Mouse (Mus musculus) gastrocnemius, postnatal 36 days (tissue): ENCODE results near the gene Mrps30. TPM values are rescaled to one million over a fixed set of nuclear protein-coding genes. Genes with fewer than 3 reads are reported as not detected.
"Not testable (repeated sequence)": the region's sequence is repeated elsewhere in the genome, so short reads cannot be mapped to it uniquely, and the experiment has no call there.

Experiments
- DNase-seq, 2 experiments: peaks; one replicate each; pipeline ENCODE4 v3.0.0; 2022
- intact Hi-C: fragments of 180-260 bp; cut with DNase I; formaldehyde crosslinking; loops from one replicate; pipeline ENCODE4 v1.15.1; 2025
- long read RNA-seq, 2 experiments: library from polyadenylated mRNA; stranded (forward); transcript quantifications; one replicate each; pipeline ENCODE4 v2.0.0; 2021
- total RNA-seq, 2 experiments: library from RNA; stranded (reverse); gene quantifications; 2 replicates each; pipeline ENCODE4 v1.2.3; 2021

Gene Mrps30
- total RNA-seq: 10 to 100 TPM; 14.4 to 17.5 TPM
- long read RNA-seq, experiment 1, transcript Mrps30-201 (5 exons, 3,319 nt): major isoform, 120 of 124 reads
- long read RNA-seq, experiment 1, partial matches to known transcripts: 2 of 124 reads
- long read RNA-seq, experiment 1, other reads (novel, unspliced or antisense): 2 of 124 reads
- long read RNA-seq, experiment 2, transcript Mrps30-201 (5 exons, 3,319 nt): major isoform, 125 of 129 reads
- long read RNA-seq, experiment 2, partial matches to known transcripts: 1 of 129 reads
- long read RNA-seq, experiment 2, other reads (novel, unspliced or antisense): 3 of 129 reads

DNA sequence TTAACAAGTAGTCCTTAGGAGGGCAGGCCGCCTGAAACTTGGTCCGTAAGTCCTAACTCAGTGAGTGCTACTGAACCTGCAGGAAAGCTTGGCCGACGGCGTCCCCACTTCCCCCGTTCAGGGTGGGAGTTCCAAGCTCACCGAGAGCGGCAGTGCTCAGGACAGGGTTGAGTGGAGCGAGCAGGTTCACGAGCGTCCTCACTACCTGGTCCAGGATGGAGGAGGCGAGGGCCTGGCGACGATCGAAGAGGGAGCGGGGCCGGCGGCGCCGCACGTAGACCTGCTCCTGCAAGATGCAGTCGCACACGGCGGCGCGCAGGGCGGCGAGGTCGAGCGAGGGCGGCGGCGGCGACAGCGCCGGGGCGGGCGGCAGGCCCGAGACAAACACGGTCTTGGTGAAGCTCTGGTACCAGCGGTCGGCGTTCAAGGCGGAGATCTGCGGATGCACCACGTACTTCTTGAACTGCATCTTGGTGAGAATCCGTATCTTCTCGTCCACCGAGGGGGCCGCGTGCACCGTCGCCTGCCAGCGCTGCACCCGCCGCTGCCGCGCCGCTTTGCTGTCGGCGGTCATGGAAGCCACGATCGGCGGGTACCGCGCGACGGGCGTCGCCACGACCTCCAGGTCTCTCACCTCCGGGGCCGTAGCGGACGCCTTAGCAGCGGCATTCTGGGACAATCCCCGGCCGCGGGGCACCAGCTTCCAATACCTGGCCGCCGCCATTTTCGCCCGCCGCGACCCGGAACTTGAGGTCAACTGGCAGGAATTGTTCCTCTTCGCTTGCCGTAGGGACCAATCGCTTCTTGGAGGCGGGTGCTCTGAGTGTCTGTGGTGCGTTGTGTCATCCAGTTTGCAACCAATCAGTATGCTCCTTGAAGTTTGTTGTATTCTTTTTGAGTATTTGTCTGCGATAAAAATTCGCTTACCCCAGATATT, at the start of gene Mrps30, which contains the start of gene B430218F22Rik:
TSS of gene Mrps30 (minus strand) at position 742 of the 937 bp plus-strand sequence.
TSS of gene B430218F22Rik (plus strand) at position 120 of the 937 bp plus-strand sequence.
- DNase-seq: peak; percentile 83 to 92
- intact Hi-C loops: no loop called here

GRCm38 (mm10) chr13:118420847-118421246, 33.8 kb upstream of the Mrps30 start:
- intact Hi-C loops: no loop called here
- DNase-seq: no peak

- intact Hi-C loops: no loop called here
- DNase-seq: no peak
Measured at GRCm38 (mm10) chr13:118420408-118420807, 33.4 kb upstream of the Mrps30 start.

- DNase-seq: no peak
- intact Hi-C loops: no loop called here
Measured at GRCm38 (mm10) chr13:118418163-118418562, 31.1 kb upstream of the Mrps30 start.

DNA sequence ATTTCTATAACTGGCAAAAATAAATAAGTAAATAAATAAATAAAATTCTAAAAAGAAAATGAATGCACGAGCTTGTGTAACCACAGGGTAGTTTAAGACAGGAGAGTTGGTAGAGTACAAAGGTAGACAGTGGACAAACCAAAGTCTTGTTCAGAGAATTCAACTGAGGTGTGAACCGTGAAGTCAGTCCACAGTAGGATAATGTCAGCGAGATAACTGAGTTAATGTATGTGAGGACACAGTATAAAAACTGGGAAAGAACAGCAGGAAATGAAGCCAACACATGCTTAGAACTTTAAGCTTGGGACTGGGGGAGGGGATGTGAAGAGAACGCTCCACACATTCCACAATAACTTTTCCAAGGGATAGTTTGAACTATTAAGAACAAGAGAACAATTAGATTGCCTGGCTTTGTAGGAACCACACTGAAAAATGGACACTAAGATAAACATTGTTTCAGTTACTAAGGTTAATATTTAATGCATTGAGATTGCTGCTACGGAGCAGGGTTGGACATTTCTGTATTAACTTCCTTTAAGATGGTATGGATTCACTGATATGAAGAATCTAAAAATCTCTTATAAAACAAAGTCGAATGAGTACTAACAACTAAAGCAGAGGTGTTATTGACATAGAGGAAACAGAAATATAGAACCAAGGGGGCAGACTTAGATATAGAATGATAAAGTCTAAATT, 24.4 kb upstream of the Mrps30 start:
- DNase-seq: no peak
- intact Hi-C loops: no loop called here

DNA sequence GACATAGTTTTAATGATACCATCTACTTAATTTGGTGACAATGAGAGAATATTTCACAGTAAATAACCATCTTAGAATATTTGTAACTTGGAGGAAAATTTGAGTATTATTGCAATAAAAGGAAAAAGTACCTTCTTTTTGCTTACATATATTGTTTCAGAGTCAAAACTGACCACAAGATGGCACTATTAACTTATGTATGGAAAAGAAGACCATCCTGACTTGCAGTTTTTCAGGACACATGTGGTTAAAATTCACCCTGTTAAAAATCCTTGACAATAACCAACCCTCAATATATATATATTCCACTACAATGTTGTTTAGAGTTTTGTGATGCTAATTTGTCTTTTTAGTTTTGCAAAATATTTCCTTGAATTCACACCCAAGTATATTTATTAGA, 16.5 kb upstream of the Mrps30 start:
- intact Hi-C loops: loop anchor here (10.0 kb wide), 1 partner anchor 971 kb away; no protein-coding TSS in a partner anchor
- DNase-seq: no peak

GRCm38 (mm10) chr13:118400340-118400739, 13.3 kb upstream of the Mrps30 start:
- no peak for DNase-seq
- intact Hi-C loops: loop anchor here (10.0 kb wide), 1 partner anchor 974 kb away; no protein-coding TSS in a partner anchor

GRCm38 (mm10) chr13:118395803-118396202, 8.8 kb upstream of the Mrps30 start:
- no peak for DNase-seq
- intact Hi-C loops: no loop called here

DNA sequence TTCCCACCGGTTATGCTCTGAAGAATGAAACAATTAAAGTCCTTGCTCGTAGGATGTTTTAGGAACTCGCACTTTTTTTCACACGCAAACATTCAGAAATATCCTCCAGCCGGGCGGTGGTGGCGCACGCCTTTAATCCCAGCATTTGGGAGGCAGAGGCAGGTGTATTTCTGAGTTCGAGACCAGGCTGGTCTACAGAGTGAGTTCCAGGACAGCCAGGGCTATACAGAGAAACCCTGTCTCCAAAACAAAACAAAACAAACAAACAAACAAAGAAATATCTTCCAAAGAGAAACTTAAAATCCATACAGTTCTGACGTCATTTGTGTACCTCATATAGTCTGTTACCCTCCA, 373 bp upstream of the Mrps30 start:
- DNase-seq, intact Hi-C loops: not testable (repeated sequence)

DNA sequence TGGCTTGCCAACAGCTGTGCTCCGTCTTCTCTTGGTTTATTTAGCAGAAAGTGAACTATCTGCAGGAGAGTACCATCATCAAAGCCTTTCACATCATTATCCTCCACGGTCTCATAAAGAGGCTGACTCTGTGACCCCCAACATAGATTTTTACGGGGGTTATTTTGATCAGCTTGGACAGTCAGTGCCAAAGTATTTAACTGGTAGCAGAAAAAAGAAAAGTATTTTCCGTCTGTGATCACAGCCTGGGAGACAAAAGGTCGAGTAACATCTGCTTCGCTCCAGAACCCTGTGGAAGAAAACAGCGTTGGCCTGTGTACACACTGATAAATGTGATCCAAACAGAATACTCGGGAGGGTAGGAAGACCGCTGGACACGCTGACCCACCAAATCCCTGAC, 6.7 kb downstream of the Mrps30 start:
- DNase-seq: no peak
- intact Hi-C loops: no loop called here

DNA sequence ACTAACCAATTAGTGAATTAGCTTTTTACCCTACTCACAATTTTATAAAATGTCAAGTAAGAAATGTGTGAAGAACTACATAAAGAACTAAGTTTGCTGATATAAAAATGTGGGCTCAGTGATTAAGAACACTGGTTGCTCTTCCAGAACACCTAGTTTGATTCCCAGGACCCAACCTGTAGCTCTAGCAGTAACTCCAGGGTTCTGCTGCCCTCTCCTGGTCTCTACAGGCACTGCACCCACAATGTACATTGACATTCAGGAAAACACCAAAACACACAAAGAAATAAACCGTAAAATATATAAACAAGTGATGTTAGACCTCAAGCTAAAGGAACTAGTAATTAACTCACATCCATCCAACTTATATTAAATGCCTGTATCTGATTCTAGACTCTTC, 7.9 kb downstream of the Mrps30 start:
- intact Hi-C loops: no loop called here
- DNase-seq: peak in 1 of 2 experiments; percentile 19

- intact Hi-C loops: no loop called here
- no peak for DNase-seq
Measured at GRCm38 (mm10) chr13:118372871-118373270, 14.2 kb downstream of the Mrps30 start.

DNA sequence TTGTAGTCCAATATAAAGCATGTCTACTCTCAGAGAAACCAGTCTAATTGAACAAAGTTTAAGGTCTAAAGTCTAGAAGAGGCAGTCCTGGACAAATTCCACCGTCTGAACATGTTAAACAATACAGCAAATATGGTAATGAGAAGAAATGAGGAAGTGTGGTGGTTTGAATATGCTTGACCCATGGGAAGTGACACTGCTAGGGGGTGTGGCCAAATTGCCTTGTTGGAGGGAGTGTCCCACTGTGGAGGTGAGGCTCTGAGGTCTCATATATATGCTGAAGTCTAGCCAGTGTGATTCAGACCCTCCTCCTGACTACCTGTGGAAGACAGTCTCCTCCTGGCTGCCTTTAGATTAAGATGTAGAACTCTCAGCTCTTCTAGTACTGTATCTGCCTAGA, 21.3 kb downstream of the Mrps30 start:
- DNase-seq: no peak
- intact Hi-C loops: no loop called here

- intact Hi-C loops: no loop called here
- DNase-seq: no peak
Measured at GRCm38 (mm10) chr13:118363342-118363741, 23.7 kb downstream of the Mrps30 start.

GRCm38 (mm10) chr13:118350870-118351269, 36.2 kb downstream of the Mrps30 start:
- intact Hi-C loops: no loop called here
- DNase-seq: no peak

GRCm38 (mm10) chr13:118350257-118350656, 36.8 kb downstream of the Mrps30 start:
- intact Hi-C loops: no loop called here
- no peak for DNase-seq

Other genes with a start within 250 kb of the Mrps30 start
- not detected for gene B430218F22Rik, start 622 bp downstream of the Mrps30 start, total RNA-seq